Mouse (Mus musculus) CH12.LX (cell line): Measurements from ENCODE around the gene Map3k14. TPM values are rescaled to one million over a fixed set of nuclear protein-coding genes. Genes with fewer than 3 reads are reported as not detected.

Experiments
- DNase-seq: peaks from one replicate; pipeline ENCODE4 v3.0.0-alpha.2; 2013; ENCODE audit errors: extremely low read depth
- H3K27ac ChIP-seq: 2 replicates; pipeline ENCODE4 v1.5.1; 2012; ENCODE audit warnings: low read depth, mild to moderate bottlenecking, control low read depth, moderate library complexity; ENCODE audit not compliant: insufficient read depth
- H3K27me3 ChIP-seq: replicated peaks from 2 replicates; pipeline ENCODE3; 2012; ENCODE audit warnings: inconsistent platforms
- H3K36me3 ChIP-seq, 2 experiments: replicated peaks in 1 of 2; 2 replicates each; pipeline versions ENCODE3 to v1.6.1; 2012; ENCODE audit warnings: inconsistent platforms in 1 of 2, low read length in 1 of 2, mild to moderate bottlenecking in 1 of 2, mixed read lengths in 1 of 2, moderate library complexity in 1 of 2; ENCODE audit not compliant: control insufficient read depth in 1 of 2, insufficient read depth in 1 of 2
- H3K4me1 ChIP-seq, 2 experiments: 2 replicates each; pipeline ENCODE4 v1.6.1; 2012; ENCODE audit warnings: inconsistent platforms in 1 of 2, moderate library complexity in 1 of 2; ENCODE audit not compliant: insufficient read depth in 2 of 2, control insufficient read depth in 1 of 2
- H3K4me2 ChIP-seq: 2 replicates; pipeline ENCODE4 v1.6.1; 2012; ENCODE audit warnings: low read depth, mild to moderate bottlenecking, control low read depth; ENCODE audit not compliant: poor library complexity, insufficient read depth, severe bottlenecking
- H3K4me3 ChIP-seq, 3 experiments: fragments of 150-350 bp in 1 of 3; sonication (generic) in 1 of 3; replicated peaks in 1 of 3; 2 replicates each; pipeline versions ENCODE3 to v1.5.1; 2011 to 2012; ENCODE audit warnings: low read depth in 2 of 3, low read length in 2 of 3, mild to moderate bottlenecking in 2 of 3, moderate library complexity in 2 of 3, control low read depth in 1 of 3, improper control_type of control experiment in 1 of 3, inconsistent platforms in 1 of 3, mixed read lengths in 1 of 3; ENCODE audit not compliant: poor library complexity in 1 of 3
- H3K79me2 ChIP-seq: replicated peaks from 2 replicates; pipeline ENCODE4 v1.6.1; 2012; ENCODE audit warnings: mild to moderate bottlenecking, moderate library complexity; ENCODE audit not compliant: control insufficient read depth, poor library complexity, insufficient read depth, severe bottlenecking; ENCODE audit errors: extremely low read depth
- H3K9ac ChIP-seq: 2 replicates; pipeline ENCODE4 v1.6.1; 2012; ENCODE audit warnings: low read depth, mild to moderate bottlenecking, control low read depth, moderate library complexity; ENCODE audit not compliant: insufficient read depth
- H3K9me3 ChIP-seq: replicated peaks from 2 replicates; pipeline ENCODE3; 2012; ENCODE audit warnings: low read length, inconsistent platforms, mixed read lengths
- BHLHE40 ChIP-seq: IDR thresholded peaks from 2 replicates; pipeline ENCODE4 v1.6.1; 2011; ENCODE audit warnings: mild to moderate bottlenecking, low read depth, low read length, improper control_type of control experiment
- CHD2 ChIP-seq: IDR thresholded peaks from 2 replicates; pipeline ENCODE4 v1.6.1; 2011; ENCODE audit warnings: low read length, improper control_type of control experiment
- CTCF ChIP-seq, 2 experiments: IDR thresholded peaks in 1 of 2; conservative IDR thresholded peaks in 1 of 2; 2 replicates each; pipeline ENCODE4 v1.5.1; 2011 to 2012; ENCODE audit warnings: low read depth in 2 of 2, low read length in 2 of 2, improper control_type of control experiment in 1 of 2, inconsistent platforms in 1 of 2, mild to moderate bottlenecking in 1 of 2, moderate library complexity in 1 of 2
- EP300 ChIP-seq: IDR thresholded peaks from 2 replicates; pipeline ENCODE4 v1.6.1; 2011; ENCODE audit warnings: low read length, improper control_type of control experiment
- ETS1 ChIP-seq: conservative IDR thresholded peaks from 2 replicates; pipeline ENCODE4 v1.6.1; 2012; ENCODE audit warnings: low read depth, mild to moderate bottlenecking, inconsistent platforms, low read length, improper control_type of control experiment, moderate library complexity
- GABPA ChIP-seq: IDR thresholded peaks from 2 replicates; pipeline ENCODE4 v1.6.1; 2012; ENCODE audit warnings: low read depth, low read length, improper control_type of control experiment, inconsistent platforms; ENCODE audit not compliant: insufficient replicate concordance
- IRF4 ChIP-seq: IDR thresholded peaks from 2 replicates; pipeline ENCODE4 v1.6.1; 2014; ENCODE audit warnings: low read depth, mild to moderate bottlenecking, inconsistent platforms, low read length, improper control_type of control experiment
- JUND ChIP-seq: conservative IDR thresholded peaks from 2 replicates; pipeline ENCODE4 v1.6.1; 2011; ENCODE audit warnings: low read depth, low read length, improper control_type of control experiment
- KAT2A ChIP-seq: IDR thresholded peaks from 2 replicates; pipeline ENCODE4 v1.6.1; 2012; ENCODE audit warnings: low read length, improper control_type of control experiment, inconsistent platforms; ENCODE audit not compliant: insufficient replicate concordance
- MAX ChIP-seq: IDR thresholded peaks from 2 replicates; pipeline ENCODE4 v1.6.1; 2011; ENCODE audit warnings: low read length, improper control_type of control experiment
- MEF2A ChIP-seq: IDR thresholded peaks from 2 replicates; pipeline ENCODE4 v1.6.1; 2014; ENCODE audit warnings: low read depth, mild to moderate bottlenecking, inconsistent platforms, low read length, improper control_type of control experiment, borderline replicate concordance
- MXI1 ChIP-seq: IDR thresholded peaks from 2 replicates; pipeline ENCODE4 v1.6.1; 2011; ENCODE audit warnings: mild to moderate bottlenecking, low read depth, low read length, improper control_type of control experiment
- NELFE ChIP-seq: IDR thresholded peaks from 2 replicates; pipeline ENCODE4 v1.6.1; 2011; ENCODE audit warnings: low read depth, low read length, improper control_type of control experiment
- NRF1 ChIP-seq: IDR thresholded peaks from 2 replicates; pipeline ENCODE4 v1.6.1; 2014; ENCODE audit warnings: low read depth, mild to moderate bottlenecking, inconsistent platforms, low read length, improper control_type of control experiment, moderate library complexity
- POLR2A ChIP-seq: IDR thresholded peaks from 2 replicates; pipeline ENCODE4 v1.6.1; 2011; ENCODE audit warnings: low read depth, mild to moderate bottlenecking, improper control_type of control experiment, low read length
- POLR2AphosphoS2 ChIP-seq: IDR thresholded peaks from 2 replicates; pipeline ENCODE4 v1.6.1; 2011; ENCODE audit warnings: low read depth, low read length, improper control_type of control experiment
- RCOR1 ChIP-seq: conservative IDR thresholded peaks from 2 replicates; pipeline ENCODE4 v1.6.1; 2012; ENCODE audit warnings: low read depth, mild to moderate bottlenecking, inconsistent platforms, low read length, improper control_type of control experiment
- SMC3 ChIP-seq: IDR thresholded peaks from 2 replicates; pipeline ENCODE4 v1.6.1; 2011; ENCODE audit warnings: low read depth, low read length, improper control_type of control experiment
- TCF12 ChIP-seq: IDR thresholded peaks from 2 replicates; pipeline ENCODE4 v1.6.1; 2014; ENCODE audit warnings: low read depth, mild to moderate bottlenecking, inconsistent platforms, low read length, improper control_type of control experiment
- UBTF ChIP-seq: IDR thresholded peaks from 2 replicates; pipeline ENCODE4 v1.6.1; 2012; ENCODE audit warnings: low read depth, mild to moderate bottlenecking, inconsistent platforms, low read length, improper control_type of control experiment, moderate library complexity
- USF2 ChIP-seq: conservative IDR thresholded peaks from 2 replicates; pipeline ENCODE4 v1.6.1; 2011; ENCODE audit warnings: low read depth, low read length, improper control_type of control experiment
- ZC3H11A ChIP-seq: IDR thresholded peaks from 2 replicates; pipeline ENCODE4 v1.6.1; 2012; ENCODE audit warnings: low read depth, mild to moderate bottlenecking, inconsistent platforms, low read length, improper control_type of control experiment
- ZKSCAN1 ChIP-seq: IDR thresholded peaks from 2 replicates; pipeline ENCODE4 v1.6.1; 2012; ENCODE audit warnings: low read depth, inconsistent platforms, low read length, improper control_type of control experiment, borderline replicate concordance
- dilution Hi-C: fragments of 300-500 bp; cut with MboI; formaldehyde crosslinking; loops from 2 replicates; pipeline ENCODE4 v1.14.3; 2020; ENCODE audit warnings: low sequenced_read_pairs; ENCODE audit not compliant: extremely low pct_unique_long_range_greater_than_20kb, extremely low pct_ligation_motif_present
- in situ Hi-C: fragments of 300-500 bp; cut with MboI; formaldehyde crosslinking; loops from 3 replicates; pipeline ENCODE4 v1.14.3; 2019; ENCODE audit warnings: low sequenced_read_pairs, low pct_ligation_motif_present, low pct_unique_long_range_greater_than_20kb, mixed read lengths
- polyA plus RNA-seq: library from polyadenylated mRNA; unstranded; fragments of >175 nt; gene quantifications from 2 replicates; pipeline ENCODE4 v1.2.1, GENCODE M21; 2012; ENCODE audit warnings: low read depth; ENCODE audit not compliant: insufficient read length
- total RNA-seq, 2 experiments: library from RNA; depleted of rRNA; stranded (reverse); fragments of 300-350 nt in 1 of 2; fragments of >200 nt in 1 of 2; gene quantifications; 2 replicates each; pipeline ENCODE4 v1.2.3; 2012 to 2014

The Map3k14 gene
- total and polyA plus RNA-seq, 3 experiments: 4.5 to 11.2 (median 9.9) TPM

- H3K4me3 ChIP-seq: no peak overlapping the region
- H3K27ac ChIP-seq: no peak overlapping the region
- no peaks in the 10 kb centered on the region for H3K79me2 ChIP-seq
- no peak overlapping the region for H3K9ac ChIP-seq
- H3K9me3 ChIP-seq: no peaks in the 10 kb centered on the region
- peaks cover 30 to 37% of the 10 kb centered on the region in 2 experiments for H3K4me1 ChIP-seq
- TF ChIP-seq SMC3: no peak
- TF ChIP-seq CTCF (conservative IDR thresholded peaks at IDR 0.05 in 1 of 2, IDR thresholded peaks at IDR 0.05 in 1 of 2; ENCODE audit: low read depth in 2 of 2, low read length in 2 of 2): no peak
- TF ChIP-seq JUND: no peak
- 0 out of 2 replicates have a peak, but pooled peaks have one; percentile 11 for TF ChIP-seq NRF1
- TF ChIP-seq GABPA: no peak
- 0 out of 2 replicates have a peak, but pooled peaks have one; percentile 1 for TF ChIP-seq EP300
- no peak for TF ChIP-seq UBTF
- no peak for TF ChIP-seq POLR2A
- TF ChIP-seq USF2: no peak
- TF ChIP-seq KAT2A: no peak
- no peak for TF ChIP-seq MAX
- TF ChIP-seq ZC3H11A: no peak
- no peak for TF ChIP-seq ZKSCAN1
- no peak for TF ChIP-seq MXI1
- TF ChIP-seq POLR2AphosphoS2: no peak
- no peak for TF ChIP-seq MEF2A
- no peaks in the 10 kb centered on the region for H3K36me3 ChIP-seq
- dilution Hi-C loops: no loop called here
- in situ Hi-C loops: loop anchor here (5.0 kb wide), 3 partner anchors 33 to 143 kb away; partner anchors contain the start of gene Fmnl1
- no peaks in the 10 kb centered on the region for H3K27me3 ChIP-seq
- no peak overlapping the region for H3K4me2 ChIP-seq
- no peak for DNase-seq
These were observed 47.6 kb upstream of the Map3k14 start for GRCm38 (mm10) chr11:103314736-103315374.

GRCm38 (mm10) chr11:103313542-103313941, 46.3 kb upstream of the Map3k14 start:
- H3K79me2 ChIP-seq: no peaks in the 10 kb centered on the region
- H3K27me3 ChIP-seq: no peaks in the 10 kb centered on the region
- no peak overlapping the region for H3K4me3 ChIP-seq
- DNase-seq: peak; percentile 48
- H3K36me3 ChIP-seq: no peaks in the 10 kb centered on the region
- peak; percentile 91 for TF ChIP-seq BHLHE40
- TF ChIP-seq EP300: peak; percentile 61; the same call in 1 of the 2 replicates
- TF ChIP-seq UBTF: no peak
- TF ChIP-seq IRF4: peak; percentile 88
- TF ChIP-seq ETS1: peak; percentile 71
- TF ChIP-seq MEF2A: peak; percentile 32; the same call in 1 of the 2 replicates
- TF ChIP-seq NELFE: no peak
- no peak for TF ChIP-seq MXI1
- TF ChIP-seq RCOR1: peak; percentile 11; the same call in 1 of the 2 replicates
- TF ChIP-seq CHD2: no peak
- TF ChIP-seq TCF12: 0 out of 2 replicates have a peak, but pooled peaks have one; percentile 15
- no peak overlapping the region for H3K27ac ChIP-seq
- in situ Hi-C loops: no loop called here
- dilution Hi-C loops: no loop called here
- no peaks in the 10 kb centered on the region for H3K9me3 ChIP-seq
- H3K4me2 ChIP-seq: no peak overlapping the region
- H3K9ac ChIP-seq: no peak overlapping the region
- H3K4me1 ChIP-seq: peaks cover 32 to 47% of the 10 kb centered on the region in 2 experiments
